Mouse (Mus musculus): Measurements from ENCODE around the gene Il23r. TPM values are rescaled to one million over a fixed set of nuclear protein-coding genes. Genes with fewer than 3 reads are reported as not detected.

Gene Il23r
- polyA plus RNA-seq (2012; rRNA removed), result 0.02 TPM in 1 of 2 replicates, not detected in the other

DNA sequence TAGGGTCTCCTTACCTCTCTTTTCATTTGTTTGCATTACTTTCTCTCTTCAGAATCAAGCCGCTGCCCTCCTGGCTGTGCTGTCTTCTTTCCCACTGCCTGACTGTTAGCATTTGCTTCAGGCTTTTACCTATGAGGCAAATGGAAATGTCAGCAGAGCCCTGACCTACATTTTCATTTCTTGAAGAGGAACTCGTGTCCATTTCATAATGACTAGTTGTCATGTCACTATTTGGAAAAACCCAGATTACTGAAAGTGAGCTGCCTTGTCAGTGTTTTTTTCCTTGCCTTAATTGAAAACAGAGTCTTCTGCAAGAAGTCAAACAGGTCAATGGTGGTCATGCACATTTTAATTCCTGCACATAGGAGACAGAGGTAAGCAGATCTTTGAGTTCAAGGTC, at the start of gene Il23r:
Gene Il23r (minus strand): TSS at position 101 of the 400 bp plus-strand sequence.

DNA sequence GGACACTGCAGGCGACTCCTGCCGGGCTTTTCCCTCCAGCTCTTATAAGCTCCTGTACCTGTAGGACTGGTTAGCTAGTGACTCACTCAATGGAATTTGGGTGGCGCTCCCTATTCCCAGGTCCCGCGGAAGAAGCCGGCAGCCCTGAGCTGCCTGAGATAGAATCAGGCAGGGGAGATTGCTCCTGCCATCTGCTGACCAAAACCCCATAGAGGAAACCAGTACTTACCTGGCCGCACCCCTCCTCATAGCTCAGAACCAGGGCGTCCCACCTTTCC, 44.1 kb upstream of the Il23r start, which contains the start of gene Tacstd2:
Gene Tacstd2 (minus strand): TSS at position 20 of the 278 bp plus-strand sequence.

DNA sequence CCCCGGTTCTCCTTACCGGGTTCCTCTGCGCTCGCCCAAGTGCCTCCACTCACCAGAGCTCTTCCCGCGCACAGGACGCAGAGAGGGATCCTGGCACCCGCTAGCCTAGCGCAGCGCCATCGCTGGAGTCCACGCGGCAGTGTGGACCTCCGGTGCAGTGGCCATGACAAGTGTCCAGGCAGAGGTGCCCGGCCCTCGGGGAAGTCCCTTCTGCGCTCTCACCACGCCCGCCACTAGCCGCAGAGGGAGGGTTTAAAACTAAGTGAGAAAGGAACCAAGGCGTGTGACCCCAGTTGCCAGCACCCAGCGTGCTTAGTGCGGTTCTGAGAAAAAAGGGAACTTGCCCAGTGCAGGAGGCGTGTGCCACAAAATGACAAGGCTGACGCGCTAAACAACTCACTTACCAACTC, 115.7 kb downstream of the Il23r start, which contains the start of gene Il12rb2:
Gene Il12rb2 (minus strand): TSS at position 207 of the 410 bp plus-strand sequence.

Other genes starting within 250 kb of the Il23r start
- gene Il12rb2, start 115.7 kb downstream of the Il23r start, polyA plus RNA-seq (2012; rRNA removed), result 0.17 and 0.27 TPM in 2 replicates
- gene Tacstd2, start 43.9 kb upstream of the Il23r start, polyA plus RNA-seq (2012; rRNA removed), result 2.2 and 3.4 TPM in 2 replicates